Mouse (Mus musculus) thymus, postnatal 36 days (tissue): Measurements from ENCODE around the gene Cdkn2a.

ENCODE experiments used
- DNase-seq, 2 experiments: peaks; one replicate each; pipeline ENCODE4 v3.0.0; 2022; ENCODE audit warnings: mixed read lengths in 2 of 2

Gene Cdkn2a

GRCm38 (mm10) chr4:89276669-89277219 is 17.7 kb downstream of the Cdkn2a start:
- no peak for DNase-seq

- DNase-seq = no peak
Measured at GRCm38 (mm10) chr4:89275811-89276584, 18.5 kb downstream of the Cdkn2a start.

GRCm38 (mm10) chr4:89274829-89275548 is 19.5 kb downstream of the Cdkn2a start:
- no peak for DNase-seq

DNA sequence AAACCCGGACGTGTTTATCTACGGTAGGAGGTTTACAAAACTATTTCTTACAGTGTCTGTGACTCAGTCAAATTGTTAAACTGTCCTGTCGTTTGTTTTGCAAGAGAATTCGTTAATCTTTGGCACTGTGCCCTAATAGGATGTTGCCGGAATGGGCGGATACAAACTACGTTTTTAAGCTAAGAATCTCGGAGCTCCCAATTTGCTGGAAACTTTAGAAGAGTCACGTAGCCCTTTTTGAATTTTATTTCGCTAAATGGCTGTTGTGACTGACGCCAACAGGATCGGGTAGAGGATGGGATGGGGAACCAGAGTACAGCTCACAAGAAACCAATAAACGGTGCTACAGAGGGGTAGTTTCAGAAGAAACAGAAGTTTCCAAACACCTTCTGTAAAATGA is 20.4 kb downstream of the Cdkn2a start:
- DNase-seq = no peak

DNA sequence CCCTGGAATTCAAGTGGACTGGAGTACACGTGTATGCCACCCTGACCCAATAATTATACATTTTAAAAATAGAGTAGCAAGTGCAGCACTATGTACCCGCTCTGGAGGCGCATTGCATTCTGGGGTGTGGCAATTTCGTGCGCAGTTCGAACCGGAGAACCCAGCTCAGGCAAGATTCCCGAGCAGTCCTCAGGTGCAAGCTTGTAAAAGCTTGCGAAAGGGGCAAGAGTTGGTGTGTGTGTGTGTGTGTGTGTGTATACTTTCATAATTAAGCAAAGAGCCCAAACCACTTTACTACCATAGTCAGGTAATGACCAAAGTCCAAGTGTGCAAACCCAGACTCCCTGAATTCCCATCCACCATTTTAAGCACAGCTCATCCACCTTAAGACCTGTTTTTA is 20.9 kb downstream of the Cdkn2a start:
- no peak for DNase-seq

DNA sequence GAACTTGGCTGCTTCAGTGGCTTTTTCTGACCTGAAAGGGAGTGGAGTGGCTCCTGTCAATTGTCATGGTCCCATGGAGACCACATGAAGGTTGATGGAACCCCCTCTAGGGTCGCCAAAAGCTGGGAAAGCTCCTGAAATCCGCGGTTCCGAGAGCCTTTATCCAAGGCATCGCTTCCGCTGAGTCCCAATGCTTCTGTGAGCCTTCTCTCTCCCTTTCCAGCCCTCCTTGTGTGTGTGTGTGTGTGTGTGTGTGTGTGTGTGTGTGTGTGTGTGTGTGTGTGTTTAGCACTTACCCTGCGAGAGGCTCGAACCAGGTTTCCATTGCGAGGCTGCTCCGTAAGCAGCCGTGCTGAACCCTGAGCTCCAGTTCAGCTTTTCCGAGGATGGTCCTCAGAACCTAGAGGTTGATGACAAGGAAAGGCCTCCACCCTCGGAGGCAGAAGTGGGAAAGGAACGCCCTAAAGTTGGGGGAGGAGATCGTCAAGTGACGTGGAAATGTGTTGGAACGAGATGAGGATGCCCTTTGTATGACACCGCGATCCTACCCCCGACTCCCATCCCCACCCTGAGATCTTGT is 21.4 kb downstream of the Cdkn2a start:
- DNase-seq = no peak

GRCm38 (mm10) chr4:89272101-89272718 is 22.2 kb downstream of the Cdkn2a start:
- no peak for DNase-seq

GRCm38 (mm10) chr4:89257768-89258167 is 36.7 kb downstream of the Cdkn2a start:
- no peak for DNase-seq

DNA sequence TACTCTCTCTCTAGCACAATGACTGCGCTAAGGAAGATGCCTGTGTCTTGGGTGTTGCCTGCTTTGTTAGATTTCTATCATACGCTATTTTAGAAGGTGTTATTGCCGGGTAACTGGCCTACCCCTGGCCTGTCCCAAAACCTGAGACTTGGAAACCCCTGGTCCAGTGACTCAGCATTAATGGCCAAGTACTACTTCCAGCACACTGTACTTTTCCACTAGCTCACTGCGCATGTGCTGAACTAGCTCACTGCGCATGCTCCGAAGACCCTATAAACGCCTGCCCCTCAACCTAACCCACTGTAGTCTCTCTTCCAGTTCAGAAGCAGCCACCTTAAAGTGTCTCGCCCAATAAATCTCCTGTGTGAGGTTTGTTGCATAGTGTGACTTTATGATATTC is 60.0 kb downstream of the Cdkn2a start:
- DNase-seq = no peak
